Mouse (Mus musculus) lung, postnatal 14 days (tissue): ENCODE data around the gene Il16.

ENCODE experiments used
- DNase-seq: peaks from one replicate; pipeline ENCODE4 v3.0.0; 2021

Il16 gene

GRCm38 (mm10) chr7:83640581-83640980, 104.9 kb downstream of the Il16 start:
- no peak for DNase-seq

- DNase-seq = no peak
These were observed 106.4 kb downstream of the Il16 start for GRCm38 (mm10) chr7:83639084-83639483.

DNA sequence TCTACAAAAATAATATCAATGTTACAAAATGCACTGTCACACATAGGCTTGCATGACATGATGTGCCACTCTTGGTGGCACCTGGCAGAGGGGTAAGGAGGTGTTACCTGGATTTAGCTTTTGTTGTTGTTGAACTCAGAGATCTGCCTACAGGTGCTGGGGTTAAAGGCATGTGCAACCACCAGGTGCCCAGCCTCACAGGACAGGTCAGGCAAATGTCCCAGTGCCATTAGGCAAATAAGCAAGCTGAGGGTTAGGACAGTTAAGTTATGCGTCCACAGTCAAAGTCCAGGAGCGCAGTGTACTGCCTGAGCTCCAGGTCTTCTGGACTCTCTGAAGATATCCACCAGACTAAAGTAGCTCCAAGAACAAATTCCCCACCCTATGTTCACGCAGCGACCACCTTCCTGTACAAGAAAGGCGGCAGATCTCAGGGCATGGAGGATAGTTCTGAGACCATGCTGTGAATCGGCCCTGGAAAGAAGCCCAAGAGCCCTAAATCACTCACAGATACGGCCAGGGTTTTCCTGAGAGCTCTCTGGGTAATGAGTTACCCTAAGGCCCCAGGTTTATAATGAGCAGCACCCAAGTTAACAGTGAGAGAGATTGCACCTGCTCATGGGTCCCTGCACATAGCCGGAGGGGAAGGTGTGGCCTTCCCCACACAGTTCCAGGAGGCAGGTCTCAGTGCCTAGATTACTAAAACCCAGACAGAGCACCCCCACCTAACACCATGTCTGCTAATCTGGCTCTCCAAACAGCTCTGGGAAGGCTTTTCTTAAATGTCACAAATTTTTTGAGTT, 107.5 kb downstream of the Il16 start:
- no peak for DNase-seq

DNA sequence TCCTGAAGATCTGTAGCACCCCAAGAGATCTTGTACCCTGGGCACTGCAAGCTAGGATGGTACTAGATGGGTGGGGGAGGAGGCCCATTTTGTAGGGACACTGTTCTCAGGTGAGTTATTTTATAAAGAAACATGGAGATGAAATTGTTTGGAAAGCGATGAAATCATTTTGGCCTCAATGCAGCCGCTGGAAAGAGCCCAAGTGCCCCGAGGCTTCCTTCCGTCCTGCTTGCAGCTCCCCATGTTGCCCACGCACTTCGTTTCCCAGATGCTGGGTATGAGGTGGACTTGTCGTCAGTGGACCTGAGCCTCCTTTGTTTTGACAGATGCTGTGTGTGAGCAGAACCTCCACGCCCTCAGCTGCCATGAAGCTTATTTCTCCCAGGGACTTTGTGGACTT, 109.1 kb downstream of the Il16 start:
- no peak for DNase-seq

- no peak for DNase-seq
These were observed 109.8 kb downstream of the Il16 start for GRCm38 (mm10) chr7:83635726-83636125.

GRCm38 (mm10) chr7:83633856-83634255, 111.7 kb downstream of the Il16 start:
- no peak for DNase-seq

- DNase-seq = no peak
These were observed 112.8 kb downstream of the Il16 start for GRCm38 (mm10) chr7:83632682-83633120.

DNA sequence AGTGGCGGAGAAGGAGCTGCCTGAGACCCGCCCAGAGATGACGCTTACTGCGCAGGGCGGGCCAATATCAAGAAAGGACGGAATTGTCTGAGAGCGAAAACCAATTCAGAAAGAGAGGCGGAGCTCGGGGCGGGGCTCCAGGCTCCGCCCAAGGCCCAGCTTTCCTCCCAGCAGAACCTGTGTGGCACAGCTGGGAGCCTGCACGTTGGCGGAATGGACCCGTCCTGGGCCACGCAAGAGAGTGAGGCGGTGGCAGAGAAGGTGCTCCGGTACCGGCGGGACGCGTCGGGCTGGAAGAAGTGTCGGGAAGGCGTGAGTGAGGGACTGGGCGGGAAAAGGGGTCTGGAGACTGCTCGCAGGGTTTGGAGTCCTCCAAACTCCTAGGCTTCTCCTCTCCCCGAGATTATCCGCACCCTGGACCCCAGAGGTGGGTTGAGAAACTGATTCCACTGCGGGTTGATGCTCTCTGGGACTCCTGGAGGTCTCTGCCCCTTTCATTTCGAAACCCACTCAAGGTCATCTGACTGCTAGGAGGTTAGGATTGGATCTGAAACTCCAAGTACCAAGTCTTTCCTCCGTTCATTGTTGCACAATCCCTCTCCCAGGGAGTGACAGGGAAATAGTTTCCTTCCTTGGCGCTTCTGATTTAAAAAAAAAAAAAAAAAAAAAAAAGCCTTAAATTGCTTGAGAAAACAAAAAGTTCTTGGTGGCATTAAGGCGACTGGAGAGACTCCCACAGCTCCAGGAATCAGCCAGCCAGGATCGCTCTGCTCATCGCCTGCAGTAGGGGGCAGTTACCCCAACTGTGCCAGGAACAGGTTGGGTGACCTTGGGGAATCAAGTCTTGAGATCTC, 113.5 kb downstream of the Il16 start, which contains the start of gene Stard5:
Stard5 (plus strand) TSS at position 132 of the 854 bp plus-strand sequence.
- peak; percentile 92 for DNase-seq

- DNase-seq = no peak
These were observed 114.3 kb downstream of the Il16 start for GRCm38 (mm10) chr7:83631073-83631827.

GRCm38 (mm10) chr7:83627369-83627768, 118.2 kb downstream of the Il16 start:
- DNase-seq = no peak

GRCm38 (mm10) chr7:83626557-83627257, 118.8 kb downstream of the Il16 start:
- no peak for DNase-seq

- DNase-seq = no peak
These were observed 121.5 kb downstream of the Il16 start for GRCm38 (mm10) chr7:83624065-83624464.

DNA sequence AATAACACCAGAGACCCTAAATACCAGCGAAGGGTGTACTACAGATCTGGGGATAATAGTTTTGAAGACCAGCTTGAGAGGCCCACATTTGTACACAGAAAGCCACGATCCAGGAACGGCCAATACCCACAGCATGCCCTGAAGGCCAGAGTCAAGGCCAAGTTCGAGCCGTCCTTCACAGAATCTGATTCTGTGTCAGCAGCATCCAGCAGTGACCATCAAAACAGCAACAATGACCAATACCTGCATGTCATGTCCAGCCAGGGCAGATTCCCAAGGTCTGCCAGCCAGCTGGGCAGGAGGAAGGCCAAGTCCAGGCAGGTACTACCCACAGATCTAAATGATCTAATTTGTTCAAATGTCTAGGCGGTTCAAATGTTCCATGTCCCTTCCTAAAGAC, 122.9 kb downstream of the Il16 start:
- DNase-seq = no peak

- no peak for DNase-seq
These were observed 126.8 kb downstream of the Il16 start for GRCm38 (mm10) chr7:83618709-83619108.

- DNase-seq = no peak
These were observed 129.3 kb downstream of the Il16 start for GRCm38 (mm10) chr7:83616268-83616667.

DNA sequence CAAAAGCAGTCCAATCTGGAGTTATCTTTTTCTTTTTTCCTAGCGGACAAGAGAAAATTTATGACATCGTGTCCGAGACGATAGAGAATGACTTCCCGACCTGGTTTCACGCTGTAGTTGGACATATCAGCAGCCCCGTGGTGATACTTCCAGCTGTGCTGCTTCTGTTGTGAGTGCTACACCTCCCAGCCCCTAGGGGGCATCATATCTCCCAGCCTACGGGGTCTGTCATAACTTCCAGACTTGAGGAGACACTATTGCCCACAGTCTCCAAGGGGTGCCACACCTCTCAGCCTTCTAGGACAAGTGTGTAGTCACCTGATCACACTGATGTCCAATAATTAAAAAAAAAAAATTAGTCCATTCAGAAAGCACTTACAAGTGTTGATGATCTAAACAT, 129.7 kb downstream of the Il16 start:
- DNase-seq = no peak

- no peak for DNase-seq
These were observed 130.3 kb downstream of the Il16 start for GRCm38 (mm10) chr7:83615272-83615671.

- no peak for DNase-seq
These were observed 133.6 kb downstream of the Il16 start for GRCm38 (mm10) chr7:83611886-83612285.

GRCm38 (mm10) chr7:83609891-83610290, 135.6 kb downstream of the Il16 start:
- no peak for DNase-seq

GRCm38 (mm10) chr7:83606796-83607195, 138.7 kb downstream of the Il16 start:
- no peak for DNase-seq

GRCm38 (mm10) chr7:83604180-83604944, 141.2 kb downstream of the Il16 start:
- DNase-seq = no peak

- DNase-seq = peak; percentile 63
These were observed 145.6 kb downstream of the Il16 start for GRCm38 (mm10) chr7:83599913-83600286.
